Mouse (Mus musculus): Measurements from ENCODE around the gene Riox1. TPM values are rescaled to one million over a fixed set of nuclear protein-coding genes. Genes with fewer than 3 reads are reported as not detected.
"Not testable (repeated sequence)": the region's sequence is repeated elsewhere in the genome, so short reads cannot be mapped to it uniquely, and the experiment has no call there.

The Riox1 gene
- 1 to 10 TPM; 5.0 to 5.9 TPM for total RNA-seq (2021)
- long read RNA-seq, experiment 1, transcript Riox1-201 (1 exons, 2,344 nt): major isoform, 18 of 18 reads
- long read RNA-seq, experiment 1, partial matches to known transcripts: 0 of 18 reads
- long read RNA-seq, experiment 1, other reads (novel, unspliced or antisense): 0 of 18 reads
- long read RNA-seq, experiment 2, transcript Riox1-201 (1 exons, 2,344 nt): major isoform, 20 of 20 reads
- long read RNA-seq, experiment 2, partial matches to known transcripts: 0 of 20 reads
- long read RNA-seq, experiment 2, other reads (novel, unspliced or antisense): 0 of 20 reads

DNA sequence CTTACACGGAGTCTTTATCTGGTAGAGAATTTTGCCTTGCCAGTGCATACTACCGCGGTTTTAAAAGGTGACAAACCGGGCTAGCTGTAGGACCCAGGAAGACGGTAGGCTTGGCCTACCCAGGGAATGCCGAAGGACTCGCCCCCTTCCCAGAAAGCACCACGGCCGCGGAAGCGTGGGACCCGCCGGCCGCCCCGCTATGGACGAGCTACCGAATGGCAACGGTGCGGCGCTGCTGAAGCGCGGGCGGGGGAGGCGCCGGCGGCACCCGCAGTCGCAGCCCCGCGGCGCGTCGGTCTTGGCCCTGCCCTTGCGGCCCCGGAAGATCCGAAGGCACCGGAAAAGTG is at the start of gene Riox1:
TSS of gene Riox1 (plus strand) at position 116 of the 347 bp plus-strand sequence.
- DNase-seq: peak; percentile 85 to 86
- intact Hi-C loops (cut with DNase I): loop anchor here (2.0 kb wide), 1 partner anchor 30 kb away; the partner anchor contains the start of gene Numb

DNA sequence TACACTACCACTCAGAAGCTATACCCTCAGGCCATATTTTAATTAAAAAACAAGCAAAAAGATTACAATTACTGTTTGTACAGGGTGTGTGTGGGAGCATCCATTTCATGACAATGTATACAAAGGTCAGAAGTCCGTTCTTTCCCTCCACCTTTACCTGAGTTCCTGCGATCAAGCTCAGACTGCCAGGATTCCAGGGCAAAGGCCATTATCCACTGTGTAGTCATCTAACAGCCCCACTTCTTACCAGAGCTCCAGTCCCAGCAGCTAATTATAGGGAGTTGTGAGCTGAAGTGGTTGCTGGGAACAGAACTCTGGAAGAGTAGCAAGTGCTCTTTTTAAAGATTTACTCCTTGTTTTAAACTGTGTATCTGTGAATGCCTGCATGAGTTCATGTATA is 40.0 kb upstream of the Riox1 start:
- DNase-seq: no peak
- intact Hi-C loops (cut with DNase I): no loop called here

DNA sequence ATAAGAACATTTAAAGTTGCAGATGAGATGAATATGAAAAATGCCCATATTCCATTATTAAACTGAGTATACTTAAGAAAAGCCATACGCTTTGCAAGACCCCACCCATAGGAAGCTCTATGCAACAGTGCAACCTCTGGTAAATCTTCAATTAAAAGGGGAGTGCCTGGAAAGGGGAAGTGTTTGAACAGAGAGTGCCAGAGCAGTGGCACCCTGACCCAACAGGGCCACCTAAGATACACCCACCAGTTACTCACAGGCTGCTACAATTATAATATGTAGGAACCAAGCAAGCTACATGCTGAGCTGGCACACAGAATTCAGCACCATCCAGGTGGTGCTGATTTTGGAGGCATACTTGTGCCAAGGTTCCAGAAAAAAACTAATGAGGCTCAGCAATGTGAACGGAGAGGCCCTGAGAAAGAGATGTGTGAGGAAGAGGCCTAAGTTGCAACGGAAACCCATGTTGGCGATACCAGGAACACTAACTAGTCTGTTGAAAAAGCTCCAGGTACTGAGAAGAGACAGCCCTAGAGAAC is 36.1 kb upstream of the Riox1 start:
- intact Hi-C loops (cut with DNase I): no loop called here
- DNase-seq: no peak

DNA sequence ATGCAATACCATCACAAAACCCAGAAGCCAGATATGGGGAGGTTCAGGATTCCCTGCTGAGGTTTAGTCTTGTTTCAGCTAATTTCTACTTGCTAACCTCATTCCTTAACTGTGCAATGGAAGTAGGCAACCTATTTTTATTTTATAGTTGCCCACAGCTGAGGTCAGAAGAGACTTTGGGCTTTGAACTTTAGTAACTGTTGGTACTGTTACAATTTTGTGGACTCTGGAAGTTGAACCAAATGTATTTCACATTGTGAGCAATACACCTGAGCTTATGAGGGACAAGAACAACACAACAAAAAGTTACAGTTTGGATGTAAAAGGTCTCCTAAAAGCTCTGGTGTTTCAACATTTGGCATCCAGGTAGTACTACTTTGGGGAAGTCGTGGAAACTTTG is 35.6 kb upstream of the Riox1 start:
- intact Hi-C loops (cut with DNase I): no loop called here
- no peak for DNase-seq

DNA sequence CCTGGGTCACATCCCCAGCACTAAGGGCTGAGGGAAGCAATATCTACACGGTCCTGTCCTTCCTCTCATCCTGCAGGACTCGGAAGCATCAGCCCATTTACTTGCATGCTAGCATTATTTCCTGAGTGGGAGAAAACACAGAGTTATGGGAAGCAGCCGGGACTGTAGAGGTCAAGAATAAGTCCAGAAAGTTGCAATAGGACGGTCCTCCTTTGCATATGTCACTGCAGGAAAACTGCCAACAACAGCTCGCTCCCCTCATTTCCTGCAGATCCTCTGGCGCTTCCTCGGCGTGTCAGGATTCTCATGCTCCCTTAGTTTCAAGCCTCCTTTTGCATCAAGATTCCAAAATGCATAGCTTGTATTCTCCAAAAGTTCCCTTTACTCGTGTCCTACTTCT is 33.5 kb upstream of the Riox1 start:
- intact Hi-C loops (cut with DNase I): no loop called here
- peak; percentile 39 to 55 for DNase-seq

DNA sequence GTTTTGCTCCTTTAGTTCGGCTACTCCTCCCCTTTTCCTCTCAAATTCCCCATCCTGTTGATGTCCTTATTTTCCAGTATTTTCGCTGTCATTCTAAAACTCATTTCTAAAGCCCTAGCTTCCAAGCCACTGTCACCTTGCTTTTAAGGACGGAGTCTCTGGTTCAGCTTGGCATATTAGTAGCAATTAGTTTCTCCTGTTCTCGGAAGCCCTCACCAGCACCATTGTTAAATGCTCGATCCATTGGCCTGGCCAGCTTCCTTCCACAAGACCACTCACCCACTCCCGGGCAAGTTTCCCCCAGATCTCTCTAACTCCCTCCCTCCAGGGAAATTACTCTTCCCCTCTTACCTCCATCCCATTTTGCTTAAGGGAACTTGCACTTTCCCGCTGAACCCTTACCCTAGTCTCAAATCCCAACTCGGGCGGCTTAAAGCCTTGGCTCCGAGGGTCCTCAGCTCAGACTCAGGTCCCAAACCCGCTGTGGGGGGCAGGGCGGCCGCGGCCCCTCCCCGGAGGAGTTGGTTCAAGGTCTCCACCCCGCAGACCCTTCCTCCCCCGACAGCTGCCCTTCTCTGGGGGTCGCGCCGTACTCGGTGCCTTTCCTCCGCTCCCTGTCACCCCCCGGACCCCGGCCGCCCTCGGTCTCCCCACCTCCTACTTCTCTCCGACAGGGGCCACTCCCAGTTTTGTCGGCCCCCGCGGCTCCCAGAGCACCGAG is 29.5 kb upstream of the Riox1 start:
- intact Hi-C loops (cut with DNase I): loop anchor here (2.0 kb wide), 1 partner anchor 30 kb away; the partner anchor contains the start of gene Riox1
- no peak for DNase-seq

DNA sequence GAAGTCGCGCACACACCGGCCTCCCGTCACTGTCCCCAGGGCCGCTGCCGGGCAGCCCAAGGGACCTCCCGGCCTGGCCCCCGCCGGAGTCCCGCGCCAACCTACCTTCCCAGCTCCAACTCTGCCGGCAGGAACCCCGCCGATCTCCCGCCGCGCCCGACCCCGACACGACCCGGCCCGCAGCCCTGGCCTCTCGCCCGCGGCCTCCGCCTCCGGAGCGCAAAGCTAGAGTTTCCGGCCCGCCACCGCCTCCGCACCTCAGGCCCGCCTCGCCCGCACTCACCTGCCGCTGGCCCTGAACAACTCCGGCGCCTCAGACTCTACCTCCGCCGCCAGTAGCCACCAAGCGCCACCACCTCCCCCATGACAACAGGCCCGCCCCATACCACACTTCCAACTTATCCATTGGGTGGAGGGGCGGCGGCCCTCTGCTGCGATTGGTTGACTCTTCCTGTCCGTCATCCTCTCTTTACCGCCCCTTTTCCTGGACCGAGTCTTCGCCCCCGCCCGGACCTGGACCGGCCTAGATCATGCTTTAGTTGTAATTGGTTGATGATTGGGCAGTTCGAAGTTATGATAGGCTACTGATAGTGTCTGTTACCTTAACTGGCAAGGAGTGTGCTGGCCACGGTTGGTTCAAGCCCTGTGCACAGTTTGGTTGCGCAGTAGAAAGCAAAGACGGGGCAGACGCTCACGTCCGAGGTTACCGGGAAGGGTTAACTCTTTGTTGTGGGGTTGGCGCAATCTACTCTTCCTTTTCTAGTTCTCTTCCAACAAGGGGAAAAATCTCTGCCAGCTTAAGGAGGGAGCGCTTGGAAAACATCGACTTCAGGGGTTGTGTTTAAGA is 28.6 kb upstream of the Riox1 start, which contains the start of gene Numb:
TSS of gene Numb (minus strand) at position 400 of the 847 bp plus-strand sequence.
- intact Hi-C loops (cut with DNase I): loop anchor here (2.0 kb wide), 1 partner anchor 29 kb away; the partner anchor contains the start of gene Riox1
- peak; percentile 97 for DNase-seq

DNA sequence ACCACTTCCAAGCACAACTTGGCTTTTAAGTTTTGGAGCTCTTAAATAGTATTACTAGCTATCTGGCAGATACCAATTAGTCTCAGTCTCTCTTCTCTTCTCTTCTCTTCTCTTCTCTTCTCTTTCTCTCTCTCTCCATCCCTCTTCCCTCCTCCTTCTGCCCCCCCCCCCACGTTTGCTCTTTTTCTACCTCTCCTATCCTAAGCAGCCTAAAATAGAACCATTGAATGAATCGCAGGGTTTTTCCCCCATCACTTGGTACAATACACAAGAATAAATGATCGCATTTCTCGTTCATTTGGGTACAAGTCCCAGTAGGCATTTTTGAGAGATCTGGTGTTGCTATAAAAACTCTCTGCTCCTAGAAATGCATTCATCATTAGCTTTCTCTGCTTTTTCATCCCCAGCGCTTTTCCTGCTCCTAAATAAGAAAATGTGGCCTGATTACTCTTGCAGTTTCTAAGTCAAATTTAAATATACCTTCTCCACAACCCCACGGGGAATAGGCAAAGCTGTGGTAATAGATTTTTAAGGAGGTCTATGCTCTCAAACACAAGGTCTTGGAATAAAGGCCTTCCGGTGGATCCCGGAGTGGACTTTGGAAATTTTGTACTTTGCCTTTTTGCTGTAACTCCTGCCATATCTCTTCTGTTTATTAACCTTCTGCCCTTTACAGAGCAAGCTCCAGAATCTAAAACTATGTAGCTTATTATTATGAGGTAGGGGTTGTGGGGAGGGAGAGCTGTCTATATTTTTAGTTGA is 27.5 kb upstream of the Riox1 start:
- DNase-seq: no peak
- intact Hi-C loops (cut with DNase I): no loop called here

DNA sequence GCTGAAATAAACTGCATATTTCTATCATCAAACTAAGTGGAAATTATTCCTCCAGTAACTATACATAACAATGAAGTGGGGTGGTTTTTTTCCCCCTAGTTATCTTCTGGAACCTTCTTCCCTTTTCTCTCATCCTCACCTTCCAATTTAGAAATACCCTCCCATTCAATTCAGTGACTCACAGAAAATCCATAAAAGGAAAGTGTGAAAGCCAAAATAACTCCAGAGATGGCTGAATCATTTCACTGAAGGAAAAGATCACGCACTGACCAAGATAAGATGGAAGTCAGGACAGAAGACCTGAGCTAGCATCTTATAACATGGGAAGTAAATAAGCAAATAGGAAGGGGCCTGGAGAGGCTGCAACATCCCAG is 26.9 kb upstream of the Riox1 start:
- intact Hi-C loops (cut with DNase I): no loop called here
- no peak for DNase-seq

DNA sequence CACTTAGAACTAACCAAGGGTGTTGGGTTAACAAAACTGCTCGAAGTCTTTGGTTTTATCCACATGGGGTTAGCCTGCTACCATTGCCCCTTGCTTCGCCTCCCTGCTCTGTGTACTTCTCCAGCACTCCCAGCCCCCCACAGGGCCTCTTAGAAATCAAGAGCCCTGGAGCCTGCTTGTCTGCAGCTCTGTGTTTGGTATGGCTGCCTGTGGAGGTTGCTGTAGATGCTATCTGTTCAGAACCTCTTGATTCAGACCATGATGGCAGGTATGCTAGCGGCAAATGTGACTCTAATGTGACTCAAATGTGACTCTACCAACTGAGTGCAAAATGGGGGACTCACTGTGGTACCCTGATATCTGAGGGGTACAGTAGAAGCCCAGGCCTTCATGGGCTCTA is 26.1 kb upstream of the Riox1 start:
- no peak for DNase-seq
- intact Hi-C loops (cut with DNase I): no loop called here

DNA sequence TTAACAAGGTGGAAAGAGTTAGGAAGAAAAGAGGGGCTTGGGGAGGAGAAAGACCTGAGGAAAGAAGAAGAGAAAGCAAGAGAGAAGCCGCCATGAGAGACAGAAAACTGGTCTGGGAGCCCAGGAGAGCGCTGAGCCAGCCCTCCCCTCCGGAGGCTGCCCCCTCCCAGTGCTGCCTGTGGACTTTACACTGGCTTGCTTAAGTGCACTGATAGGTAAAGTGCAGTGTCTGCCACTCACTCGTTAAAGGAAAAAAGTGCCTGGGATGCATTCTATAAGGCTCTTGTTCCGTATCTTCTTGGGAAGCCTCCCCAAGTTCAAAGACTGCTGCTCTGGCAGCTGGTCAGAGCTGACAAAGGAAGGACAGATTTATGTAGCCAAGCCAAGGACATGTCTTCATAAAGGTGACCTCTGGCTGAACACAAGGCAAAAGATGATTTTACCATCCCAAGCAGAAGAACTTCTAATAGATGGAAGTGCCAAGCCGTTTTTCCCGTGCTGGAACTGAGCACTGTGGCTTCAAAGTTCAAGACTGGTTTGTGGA is 25.2 kb upstream of the Riox1 start:
- intact Hi-C loops (cut with DNase I): no loop called here
- no peak for DNase-seq

DNA sequence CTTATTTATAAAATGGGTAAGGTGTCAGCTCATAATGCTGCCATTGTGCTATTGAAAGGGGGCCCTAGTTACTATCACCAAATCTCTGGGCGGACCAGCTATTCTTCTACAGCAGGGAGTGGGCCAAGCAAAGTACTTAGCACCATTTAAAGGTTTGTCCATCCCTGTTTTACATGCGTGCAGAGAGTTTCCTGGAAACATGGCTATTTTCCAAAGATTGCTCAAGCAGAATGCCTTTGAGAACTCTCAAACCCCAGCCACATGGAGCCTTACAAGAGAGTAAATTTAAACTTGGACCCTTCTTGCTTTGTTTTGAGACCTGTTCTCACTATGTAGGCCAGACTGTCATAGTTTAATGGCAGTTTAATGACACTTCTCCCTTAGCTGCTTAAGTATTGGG is 24.3 kb upstream of the Riox1 start:
- DNase-seq: no peak
- intact Hi-C loops (cut with DNase I): no loop called here

DNA sequence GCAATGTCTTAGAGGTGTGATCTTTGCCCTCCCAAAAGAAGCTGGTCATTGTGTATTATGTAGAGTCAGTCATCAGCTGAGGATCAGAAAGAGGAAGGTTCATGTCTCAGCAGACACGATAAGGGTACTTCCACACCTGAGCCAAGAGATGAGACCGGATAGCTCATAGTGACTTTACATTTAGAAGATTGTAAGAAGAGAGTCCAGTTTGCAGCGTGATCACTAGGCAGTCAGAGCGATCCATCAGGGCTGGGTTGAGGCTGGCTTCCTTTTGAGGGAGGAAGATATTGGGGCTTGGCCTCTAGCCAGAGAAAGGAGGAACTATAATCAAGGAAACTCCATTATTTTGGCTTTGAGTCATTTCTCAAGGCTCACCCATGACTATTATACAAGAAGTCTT is 22.7 kb upstream of the Riox1 start:
- intact Hi-C loops (cut with DNase I): no loop called here
- DNase-seq: peak; percentile 39 to 42

DNA sequence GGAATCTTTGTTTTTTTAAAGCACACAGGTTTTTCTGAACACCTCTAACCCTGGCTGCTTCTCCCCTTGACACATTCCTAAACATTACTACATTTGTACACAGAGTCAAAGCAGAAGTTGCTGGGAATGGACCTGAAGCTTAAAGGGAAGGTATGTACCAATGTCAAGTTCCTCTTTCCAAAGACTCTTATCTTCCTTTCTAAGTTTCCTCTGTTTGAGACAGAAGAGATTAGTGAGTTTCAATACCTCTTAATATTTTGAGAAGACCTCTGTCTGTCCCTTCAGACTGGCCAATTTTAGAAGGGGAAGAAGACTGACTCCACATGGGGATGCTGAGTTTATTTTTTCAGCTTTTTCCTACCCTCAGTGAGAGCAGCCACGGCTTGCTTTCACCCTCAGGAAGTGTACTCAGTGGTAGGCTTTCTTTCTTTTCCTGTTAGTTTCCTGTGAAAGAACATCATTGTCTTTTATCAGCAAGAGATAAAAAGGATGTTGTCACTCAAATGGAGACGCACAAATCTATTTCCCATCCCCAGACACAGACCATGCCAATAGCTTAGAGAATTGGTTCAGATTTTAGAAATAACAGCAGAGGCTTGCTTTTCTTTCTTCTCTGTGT is 21.1 kb upstream of the Riox1 start:
- intact Hi-C loops (cut with DNase I): no loop called here
- no peak for DNase-seq

DNA sequence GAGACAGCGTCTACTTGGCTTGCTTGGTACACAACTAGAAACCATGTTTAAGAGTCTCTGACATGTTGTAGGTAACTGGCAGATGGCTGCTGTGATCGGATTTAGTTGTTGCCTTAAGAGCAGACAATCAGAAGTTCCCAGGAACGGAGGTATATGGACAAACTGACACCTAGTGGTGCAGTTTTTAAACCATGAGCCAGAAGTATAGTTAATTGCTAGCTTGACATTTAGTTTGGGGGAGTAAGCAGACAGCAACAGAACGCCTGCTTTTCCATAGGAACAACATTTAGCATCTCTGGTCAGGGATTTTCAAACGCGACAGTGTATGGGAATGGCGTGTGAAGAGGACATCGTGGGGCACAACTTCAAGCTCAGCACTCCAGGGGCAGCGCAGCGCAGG is 12.8 kb upstream of the Riox1 start:
- no peak for DNase-seq
- intact Hi-C loops (cut with DNase I): loop anchor here (5.0 kb wide), 1 partner anchor 225 kb away; no protein-coding TSS in a partner anchor

DNA sequence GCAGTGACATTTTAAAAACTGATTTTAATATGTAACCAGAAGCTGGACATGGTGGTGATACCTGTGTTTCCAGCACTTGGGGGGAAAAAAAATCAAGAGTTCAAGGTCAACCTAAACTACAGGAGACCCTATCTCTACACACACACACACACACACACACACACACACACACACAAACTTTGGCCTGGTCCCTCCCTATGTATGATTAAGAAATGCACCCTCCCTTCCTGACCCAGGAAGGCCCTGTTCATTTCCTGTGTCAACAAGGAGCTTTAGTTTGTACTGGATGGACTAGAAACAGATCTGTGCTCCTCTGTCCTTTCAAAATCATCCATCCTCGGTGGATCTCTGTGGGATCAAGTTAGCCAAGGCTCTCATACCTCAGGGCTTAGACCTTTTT is 11.8 kb upstream of the Riox1 start:
- intact Hi-C loops (cut with DNase I): loop anchor here (5.0 kb wide), 1 partner anchor 226 kb away; no protein-coding TSS in a partner anchor
- DNase-seq: not testable (repeated sequence)

DNA sequence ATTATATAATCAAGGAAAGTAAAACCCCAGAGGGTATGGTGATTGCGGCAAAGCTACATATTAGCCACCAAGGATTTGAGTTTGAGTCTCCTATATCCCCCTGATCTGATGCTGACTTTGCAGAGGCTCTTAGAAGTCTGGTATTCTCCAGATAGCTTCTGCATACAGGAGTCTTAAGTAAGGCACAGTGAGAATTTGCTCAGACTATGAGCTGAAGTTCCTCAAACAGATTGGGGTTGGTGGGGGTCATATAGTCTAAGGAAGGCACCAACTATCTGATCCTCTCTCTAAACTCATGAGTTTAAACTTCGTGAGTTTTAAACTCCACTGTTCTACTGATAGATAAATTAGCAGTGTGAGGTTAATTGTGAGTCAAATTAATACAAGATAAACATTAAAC is 11.1 kb upstream of the Riox1 start:
- DNase-seq: no peak
- intact Hi-C loops (cut with DNase I): loop anchor here (5.0 kb wide), 1 partner anchor 227 kb away; no protein-coding TSS in a partner anchor

DNA sequence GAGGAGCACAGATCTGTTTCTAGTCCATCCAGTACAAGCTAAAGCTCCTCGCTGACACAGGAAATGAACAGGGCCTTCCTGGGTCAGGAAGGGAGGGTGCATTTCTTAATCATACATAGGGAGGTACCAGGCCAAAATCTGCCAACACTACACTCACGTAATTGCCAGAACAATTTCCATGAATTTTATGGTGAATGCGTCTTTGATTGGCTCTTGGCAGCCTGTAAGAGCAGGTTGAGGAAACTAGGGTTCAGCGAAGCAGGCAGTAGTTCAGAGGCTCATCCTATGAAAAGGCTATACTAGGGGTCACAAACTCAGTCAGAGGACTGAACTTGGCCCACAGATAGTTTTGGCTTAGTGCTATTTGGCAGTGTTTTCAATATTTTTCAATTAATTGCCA is 10.4 kb upstream of the Riox1 start:
- no peak for DNase-seq
- intact Hi-C loops (cut with DNase I): no loop called here

DNA sequence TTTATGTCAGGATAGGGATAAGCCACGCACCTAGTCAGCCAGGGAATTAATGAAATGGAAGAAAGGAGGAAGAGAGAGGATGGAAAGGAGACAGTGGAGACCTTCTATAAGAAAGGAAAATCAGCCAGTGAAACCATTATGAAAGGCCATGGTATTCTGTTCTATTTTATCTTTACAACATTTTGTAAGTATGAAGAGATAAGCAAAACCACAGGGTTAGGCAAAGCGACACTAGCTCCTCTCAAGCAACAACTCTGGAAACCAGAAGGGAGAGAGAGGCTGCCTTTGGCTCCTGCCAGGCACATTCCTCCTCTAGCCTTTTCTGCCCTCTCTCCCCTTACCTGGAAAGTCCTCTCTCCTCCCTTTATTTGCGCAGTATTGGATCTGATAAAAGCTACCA is 8.5 kb upstream of the Riox1 start:
- DNase-seq: no peak
- intact Hi-C loops (cut with DNase I): no loop called here

All from heart, postnatal 14 days (tissue).